Mouse (Mus musculus) CD4-positive, CD25-positive, alpha-beta regulatory T cell, adult 9 weeks (primary cell): ENCODE data around the gene Cpn2. TPM values are rescaled to one million over a fixed set of nuclear protein-coding genes. Genes with fewer than 3 reads are reported as not detected.

Experiments
- polyA plus RNA-seq: library from polyadenylated mRNA; unstranded; fragments of 100-300 nt; shearing (Covaris generic); gene quantifications from one replicate; pipeline ENCODE4 v1.2.1, GENCODE M21; 2017

Gene Cpn2
- polyA plus RNA-seq, result not detected

GRCm38 (mm10) chr16:30267359-30267758 is at the start of gene Cpn2:
Gene Cpn2 (minus strand): TSS chr16:30267499.

GRCm38 (mm10) chr16:30310647-30311046 is 43.3 kb upstream of the Cpn2 start, which contains the start of gene Gp5:
Gene Gp5 (minus strand): TSS chr16:30310779.

GRCm38 (mm10) chr16:30282844-30283495 is 15.7 kb upstream of the Cpn2 start, which contains the start of gene Lrrc15:
Gene Lrrc15 (minus strand): TSS chr16:30283256.

Other genes starting within 250 kb of the Cpn2 start
- not detected for gene Hes1, start 203.1 kb downstream of the Cpn2 start, polyA plus RNA-seq
- gene Lrrc15, start 15.8 kb upstream of the Cpn2 start, polyA plus RNA-seq, result not detected
- gene Gp5, start 43.3 kb upstream of the Cpn2 start, polyA plus RNA-seq, result not detected
- 6.0 TPM for gene Atp13a3, start 138.5 kb upstream of the Cpn2 start, polyA plus RNA-seq